Mouse (Mus musculus) spleen, adult 18-20 months (tissue): ENCODE measurements around the gene Mcrip2.
A peak's percentile ranks its signal among the peaks of the same experiment; 100 is the strongest.

Source experiments
- DNase-seq, 2 experiments: peaks; one replicate each; pipeline ENCODE4 v3.0.0; 2022; ENCODE audit warnings: mixed read lengths in 2 of 2

Mcrip2 gene

GRCm38 (mm10) chr17:25833291-25833663 is 35.3 kb downstream of the Mcrip2 start, which contains the start of gene Stub1:
Gene Stub1, minus strand, starts transcription at chr17:25833404.
- peak; percentile 64 to 71 for DNase-seq

- peak; percentile 98 to 99 for DNase-seq
These were observed 35.9 kb downstream of the Mcrip2 start for GRCm38 (mm10) chr17:25832436-25833290.

- no peak for DNase-seq
These were observed 36.9 kb downstream of the Mcrip2 start for GRCm38 (mm10) chr17:25831451-25832281.

GRCm38 (mm10) chr17:25830806-25831431 is 37.6 kb downstream of the Mcrip2 start:
- DNase-seq, result no peak

- no peak for DNase-seq
These were observed 38.3 kb downstream of the Mcrip2 start for GRCm38 (mm10) chr17:25830200-25830753.

- DNase-seq, result no peak
These were observed 39.0 kb downstream of the Mcrip2 start for GRCm38 (mm10) chr17:25829558-25830017.

GRCm38 (mm10) chr17:25828712-25829557 is 39.6 kb downstream of the Mcrip2 start, which contains the start of gene Jmjd8:
Gene Jmjd8, plus strand, starts transcription at chr17:25828867.
- DNase-seq, result peak; percentile 52 to 69

- no peak for DNase-seq
These were observed 40.4 kb downstream of the Mcrip2 start for GRCm38 (mm10) chr17:25828223-25828594.

GRCm38 (mm10) chr17:25827546-25828222 is 40.9 kb downstream of the Mcrip2 start:
- no peak for DNase-seq

GRCm38 (mm10) chr17:25827011-25827410 is 41.6 kb downstream of the Mcrip2 start:
- no peak for DNase-seq

- no peak for DNase-seq
These were observed 42.5 kb downstream of the Mcrip2 start for GRCm38 (mm10) chr17:25825984-25826570.

GRCm38 (mm10) chr17:25825311-25825710 is 43.3 kb downstream of the Mcrip2 start:
- DNase-seq, result no peak

GRCm38 (mm10) chr17:25824362-25825142 is 44.0 kb downstream of the Mcrip2 start:
- DNase-seq, result no peak

GRCm38 (mm10) chr17:25823452-25823851 is 45.1 kb downstream of the Mcrip2 start, which contains the start of gene Wdr24:
Gene Wdr24, plus strand, starts transcription at chr17:25823627.
- peak; percentile 46 to 71 for DNase-seq

GRCm38 (mm10) chr17:25818851-25819780 is 49.4 kb downstream of the Mcrip2 start:
- DNase-seq, result no peak

- no peak for DNase-seq
These were observed 50.9 kb downstream of the Mcrip2 start for GRCm38 (mm10) chr17:25817662-25818061.
